Mouse (Mus musculus): ENCODE measurements around the gene Rbm19.

GRCm38 (mm10) chr5:120153140-120153539 is 36.9 kb downstream of the Rbm19 start:
- no peak for TF ChIP-seq POLR2A (IDR thresholded peaks at IDR 0.05; ENCODE audit: borderline replicate concordance, extremely low read depth, insufficient read depth, insufficient read length, poor library complexity, severe bottlenecking)
- peak; percentile 17; the same call in 1 of the 2 replicates for TF ChIP-seq CTCF (IDR thresholded peaks at IDR 0.05; ENCODE audit: borderline replicate concordance, extremely low read depth, insufficient read depth, insufficient read length)
